Mouse (Mus musculus) heart, postnatal 14 days (tissue): ENCODE results near the gene Nosip. TPM values are rescaled to one million over a fixed set of nuclear protein-coding genes. Genes with fewer than 3 reads are reported as not detected.
"Not testable (repeated sequence)": the region's sequence is repeated elsewhere in the genome, so short reads cannot be mapped to it uniquely, and the experiment has no call there.

Experiments used
- DNase-seq, 2 experiments: peaks; one replicate each; pipeline ENCODE4 v3.0.0; 2021 to 2022
- intact Hi-C: fragments of 180-260 bp; cut with DNase I; formaldehyde crosslinking; loops from one replicate; pipeline ENCODE4 v1.15.1; 2025
- total RNA-seq, 2 experiments: library from RNA; stranded (reverse); gene quantifications; 2 replicates each; pipeline ENCODE4 v1.2.3; 2021

Gene Nosip
- total RNA-seq, 2 experiments from 2014 or later = 27.7 to 33.7 TPM

DNA sequence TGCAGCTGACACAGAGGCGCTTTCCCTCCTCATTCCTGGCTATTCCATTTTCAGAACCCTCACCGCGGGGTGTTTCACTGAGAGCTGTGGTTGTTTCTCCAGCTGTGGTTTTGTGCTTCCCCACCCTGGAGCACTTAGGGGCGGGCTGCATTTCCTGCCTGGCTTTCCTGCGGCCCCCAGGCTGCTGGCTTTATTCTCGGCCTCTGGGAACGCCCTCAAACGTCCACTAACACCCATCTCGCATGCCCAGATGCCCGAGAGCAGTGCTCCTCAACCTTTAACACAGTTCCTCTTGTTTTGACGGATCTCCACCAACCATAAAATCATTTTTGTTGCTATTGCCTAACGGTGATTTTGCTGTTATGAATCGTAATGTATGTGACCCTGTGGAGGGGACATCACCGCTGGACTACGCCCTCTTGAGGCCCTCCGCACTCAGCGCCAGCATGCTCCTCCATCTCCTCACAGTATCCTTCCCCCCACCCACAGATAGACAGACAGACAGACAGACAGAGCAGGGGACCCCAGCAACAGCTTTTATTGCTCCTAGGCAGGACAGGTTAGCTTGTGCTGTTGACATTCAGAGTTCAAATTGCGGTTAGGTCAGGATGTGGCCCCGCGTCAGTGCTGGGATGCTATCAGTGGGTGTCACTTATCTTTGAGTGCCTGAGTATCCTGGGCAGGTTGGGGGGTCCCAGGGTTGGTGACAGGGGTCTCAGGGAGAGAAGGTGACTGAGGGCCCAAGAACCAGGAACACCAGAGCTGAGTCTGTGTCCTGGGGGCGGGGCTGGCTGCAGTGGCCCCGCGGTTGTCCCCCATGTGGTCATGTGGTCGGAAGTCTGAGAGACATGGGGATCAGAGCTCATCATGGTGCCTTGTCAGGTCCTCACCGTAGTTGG is 20.4 kb downstream of the Nosip start:
- intact Hi-C loops = loop anchor here (2.0 to 5.0 kb wide), 3 partner anchors 20 to 220 kb away; partner anchors contain the start of genes Fcgrt and Rps11

DNA sequence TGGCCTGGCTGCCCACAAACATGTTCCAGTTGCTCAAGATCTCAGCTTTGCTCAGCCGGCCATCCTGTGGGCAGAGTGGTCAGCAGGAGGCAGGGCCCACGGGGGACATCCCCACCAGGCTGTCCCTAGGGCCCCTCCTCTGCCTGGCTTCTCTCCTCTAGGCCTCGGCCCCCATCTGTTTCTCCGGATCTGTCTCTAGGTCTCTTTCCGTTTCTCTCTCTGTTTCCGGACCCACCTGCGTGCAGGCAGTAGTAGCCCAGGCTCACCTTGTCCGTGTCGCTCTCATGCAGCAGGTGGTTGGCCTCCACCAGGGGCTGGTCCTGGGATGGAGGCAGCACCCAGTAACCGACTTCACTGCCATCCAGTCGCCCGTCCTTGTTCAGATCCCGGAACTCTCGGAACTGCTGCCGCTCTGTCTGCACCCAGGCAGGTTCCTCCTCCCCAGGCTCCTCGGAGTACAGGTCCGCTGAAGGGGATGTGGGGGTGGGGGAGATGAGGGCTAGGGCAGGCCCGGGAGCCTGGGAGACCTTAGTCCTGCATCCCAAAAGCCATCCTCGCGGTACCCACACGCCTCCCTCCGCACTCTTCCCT is 21.2 kb downstream of the Nosip start:
- intact Hi-C loops = loop anchor here (2.0 to 5.0 kb wide), 3 partner anchors 19 to 219 kb away; partner anchors contain the start of genes Fcgrt and Rps11
- no peak for DNase-seq

More for the DNA sequence above, 20.4 kb downstream of the Nosip start:
- DNase-seq = peak; percentile 65 to 67

DNA sequence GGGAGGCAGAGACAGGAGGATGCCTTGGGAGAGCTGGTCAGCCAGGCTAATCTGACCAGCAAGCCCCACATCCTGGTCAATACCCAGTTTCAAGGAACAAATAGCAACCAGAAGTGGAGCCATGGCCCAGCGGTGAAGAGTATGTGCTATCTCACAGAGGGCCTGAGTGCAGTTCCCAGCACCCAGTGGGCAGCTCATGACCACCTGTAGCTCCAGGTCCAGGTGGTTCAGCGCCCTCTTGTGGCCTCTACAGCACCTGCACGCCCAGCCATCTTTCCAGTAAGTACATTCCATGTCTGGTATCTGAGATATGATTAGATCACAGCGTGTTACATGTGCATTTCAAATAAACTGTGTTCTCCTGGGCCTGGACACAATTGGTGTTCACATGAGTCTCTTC is 23.9 kb downstream of the Nosip start:
- DNase-seq = no peak
- intact Hi-C loops = no loop called here

DNA sequence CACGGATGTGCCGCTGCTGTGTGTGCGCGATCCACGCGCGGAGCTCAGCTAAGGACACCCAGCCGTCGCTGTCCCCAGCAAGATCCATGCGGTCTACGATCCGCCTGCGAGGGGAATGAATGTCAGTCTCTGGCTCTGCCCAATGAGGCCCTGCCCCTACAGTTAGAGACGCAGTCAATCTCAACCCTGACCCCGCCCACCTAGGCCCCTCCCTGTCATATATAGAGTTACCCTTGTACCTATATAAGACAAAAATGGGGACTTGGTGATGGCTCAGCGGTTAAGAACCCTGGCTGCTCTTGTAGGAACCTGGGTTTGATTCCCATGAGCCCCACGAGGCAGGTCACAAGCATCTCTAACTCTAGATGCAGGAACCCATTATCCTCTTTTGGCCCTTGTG is 26.4 kb downstream of the Nosip start:
- DNase-seq = no peak
- intact Hi-C loops = no loop called here

DNA sequence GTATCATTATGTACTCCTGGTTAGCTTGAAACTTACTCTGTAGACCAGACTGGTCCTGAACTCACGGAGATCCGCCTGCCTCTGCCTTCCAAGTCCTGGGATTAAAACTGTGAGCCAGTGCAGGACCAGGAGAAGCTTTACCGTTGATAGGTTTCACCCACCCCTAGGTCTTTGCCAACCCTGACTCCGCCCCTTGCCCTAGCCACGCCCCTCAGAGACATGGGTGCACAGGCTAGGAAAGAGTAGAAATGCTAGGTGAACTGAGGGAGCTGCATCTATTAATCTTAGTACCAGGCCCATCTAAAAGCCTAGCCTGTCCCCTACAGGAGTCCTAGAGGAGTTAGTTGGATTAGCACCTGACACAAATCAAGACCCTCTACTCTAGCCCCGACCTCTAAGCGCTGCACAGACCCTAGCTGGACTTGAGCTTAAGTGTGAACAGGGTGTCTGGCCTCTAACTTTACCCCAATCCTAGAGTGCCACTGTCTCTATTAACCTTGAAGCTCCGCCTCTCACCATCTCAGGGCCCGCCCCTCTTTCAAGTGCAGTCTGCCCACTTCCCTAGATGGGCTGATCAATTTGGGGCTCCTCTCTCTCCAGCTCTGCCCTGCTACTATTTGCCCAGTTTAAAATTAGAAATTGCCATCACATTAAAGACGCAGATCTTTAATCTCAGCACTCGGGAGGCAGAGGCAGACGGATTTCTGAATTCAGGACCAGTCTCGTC is 28.2 kb downstream of the Nosip start:
- intact Hi-C loops = no loop called here
- no peak for DNase-seq

DNA sequence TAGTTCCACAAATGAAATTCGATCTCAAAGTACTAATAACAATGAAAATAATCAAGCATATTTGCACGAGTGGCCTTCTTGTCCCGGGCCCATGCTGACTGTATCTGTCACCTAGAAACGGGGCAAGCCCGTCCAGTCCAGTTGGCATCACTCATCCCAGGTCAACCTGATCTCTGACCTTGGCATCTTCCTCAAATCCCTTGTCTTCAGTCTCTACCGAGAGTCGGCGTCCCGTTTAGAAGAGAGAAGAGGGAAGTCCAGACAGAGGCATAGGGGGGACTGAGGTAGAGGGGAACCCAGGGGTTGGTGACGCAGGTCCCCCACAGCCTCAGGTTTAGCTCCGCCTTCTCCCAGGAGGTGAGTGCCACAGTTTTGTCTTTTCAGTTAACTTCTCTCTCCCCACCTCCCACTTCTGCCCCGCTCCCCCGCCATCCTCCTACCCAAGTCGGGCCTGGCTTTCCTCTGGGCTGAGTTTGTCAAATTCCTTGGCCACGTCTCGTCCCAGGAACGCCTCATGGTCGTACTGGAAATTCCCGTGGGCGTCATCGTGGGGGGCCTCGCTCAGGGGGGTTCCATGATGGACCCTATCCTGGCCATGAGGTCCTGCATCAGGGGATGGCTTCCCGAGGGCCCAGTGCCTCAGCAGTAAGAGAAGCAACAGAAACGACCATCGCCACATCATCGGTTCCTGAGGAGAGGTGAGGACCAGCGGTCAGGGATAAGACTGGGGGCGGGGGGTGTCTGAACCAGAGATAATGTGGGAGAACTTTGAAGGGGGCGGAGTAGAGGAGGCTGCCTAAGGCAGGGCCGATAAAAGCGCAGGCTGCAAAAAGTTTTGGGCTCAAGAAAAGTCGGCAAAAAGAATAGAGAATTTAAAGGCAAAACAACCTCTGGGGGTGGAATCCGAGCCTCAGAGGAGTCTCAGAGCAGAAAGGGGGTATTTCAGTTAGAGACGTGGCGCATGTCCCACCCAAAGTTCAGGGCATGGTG is 29.1 kb downstream of the Nosip start:
- intact Hi-C loops = no loop called here
- DNase-seq = peak; percentile 34 to 53

DNA sequence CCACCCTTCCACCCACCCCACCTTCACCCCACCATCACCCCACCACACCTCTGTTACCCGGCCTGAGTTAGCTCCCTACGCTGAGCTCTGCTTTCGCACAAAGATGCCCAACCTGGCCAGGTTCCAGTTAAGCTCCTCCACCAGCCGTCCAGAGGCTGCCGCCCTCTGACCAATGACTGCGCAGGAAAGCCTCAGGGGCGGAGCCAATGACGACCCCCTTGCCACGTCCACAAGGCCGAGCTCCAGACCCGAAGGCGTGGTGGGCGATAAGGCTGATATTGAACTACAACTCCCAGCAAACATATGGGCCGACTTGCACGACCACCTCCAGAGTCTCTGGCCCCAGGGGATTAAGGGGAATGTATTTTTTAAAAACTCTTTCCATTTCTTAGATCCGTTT is 29.8 kb downstream of the Nosip start, which contains the start of gene Rcn3:
Gene Rcn3 (minus strand): TSS at position 174 of the 400 bp plus-strand sequence.
- peak; percentile 85 to 89 for DNase-seq
- intact Hi-C loops = no loop called here

DNA sequence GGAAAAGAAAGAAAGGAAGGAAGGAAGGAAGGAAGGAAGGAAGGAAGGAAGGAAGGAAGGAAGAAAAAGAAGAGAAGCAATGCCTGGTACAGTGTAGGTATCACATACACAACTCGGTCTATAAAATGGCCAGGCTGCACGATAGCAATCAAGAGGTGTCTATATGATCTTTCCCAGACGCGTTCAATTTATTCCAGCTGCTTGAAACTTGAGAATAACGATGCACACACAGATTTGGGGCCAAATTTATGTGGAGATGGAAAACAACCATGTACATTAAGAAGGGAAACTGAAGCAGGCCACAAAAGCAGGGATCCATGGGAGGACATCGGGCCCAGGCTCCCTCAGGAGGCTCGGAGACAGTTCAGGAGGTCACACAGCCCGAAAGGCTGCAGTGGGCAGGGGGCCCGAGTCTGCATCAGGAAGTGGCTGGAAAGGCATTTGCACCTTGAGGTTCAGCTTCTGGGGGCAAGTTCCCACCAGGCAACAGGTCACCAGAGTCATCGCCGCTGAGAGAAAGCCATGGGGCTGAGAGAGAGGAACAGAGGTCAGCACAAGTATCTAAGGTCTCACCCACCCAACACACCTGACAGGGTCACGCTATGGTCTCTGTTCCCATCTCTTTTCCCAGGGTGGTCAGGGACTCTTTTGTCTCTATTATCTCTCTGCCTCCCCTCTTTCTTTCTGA is 30.7 kb downstream of the Nosip start:
- DNase-seq = no peak
- intact Hi-C loops = no loop called here

DNA sequence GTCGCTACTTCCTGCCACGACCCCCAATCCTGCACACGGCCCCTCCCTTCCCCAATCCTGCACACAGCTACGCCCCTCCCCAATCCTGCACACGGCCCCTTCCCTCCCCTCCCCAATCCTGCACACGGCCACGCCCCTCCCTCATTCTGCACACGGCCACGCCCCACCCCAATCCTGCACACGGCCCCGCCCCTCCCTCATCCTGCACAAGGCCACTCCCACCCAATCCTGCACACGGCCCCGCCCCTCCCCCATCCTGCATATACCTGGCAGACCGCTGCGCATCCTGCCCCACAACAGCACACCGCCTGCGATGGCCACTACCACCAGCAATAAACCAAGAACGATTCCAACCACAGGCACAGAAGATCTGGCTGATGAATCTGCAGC is 31.3 kb downstream of the Nosip start:
- DNase-seq = no peak
- intact Hi-C loops = no loop called here

DNA sequence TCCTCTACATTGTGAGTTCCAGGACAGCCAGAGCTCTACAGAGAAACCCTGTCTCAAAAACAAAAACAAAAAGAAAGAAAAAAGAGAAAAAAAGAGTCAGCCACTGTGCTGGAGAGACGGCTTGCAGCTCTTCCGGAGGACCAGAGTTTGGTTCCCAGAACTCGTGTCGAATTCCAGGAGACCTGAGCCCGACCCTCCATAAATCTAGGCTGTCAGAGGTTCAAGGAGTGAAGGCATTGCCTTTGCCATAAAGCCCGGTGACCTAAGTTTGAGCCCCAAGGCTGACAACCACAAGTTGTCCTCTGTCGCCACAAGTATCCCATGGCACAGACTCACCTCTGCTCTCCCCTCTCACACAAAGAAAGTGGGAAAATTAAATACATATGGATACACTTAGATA is 31.9 kb downstream of the Nosip start:
- DNase-seq = no peak
- intact Hi-C loops = no loop called here

DNA sequence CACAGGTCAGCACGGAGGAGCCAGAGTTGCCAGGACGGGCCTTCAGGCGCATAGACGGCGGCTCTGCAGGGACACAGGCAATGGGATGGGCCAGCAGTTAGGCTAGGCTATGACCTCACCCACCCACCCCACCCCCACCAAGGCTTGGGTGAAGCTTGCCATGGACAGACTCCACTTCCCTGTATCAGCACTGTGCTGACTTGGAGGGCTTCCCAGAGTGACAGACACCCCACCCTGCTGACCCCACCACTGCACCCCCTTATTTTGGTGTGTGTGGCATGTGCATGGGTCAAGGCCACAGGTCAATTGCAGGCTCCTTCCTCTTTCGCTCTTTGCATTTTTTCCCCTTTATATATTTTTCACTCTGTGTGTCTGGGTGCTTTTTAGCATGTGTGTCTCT is 33.1 kb downstream of the Nosip start:
- DNase-seq = no peak
- intact Hi-C loops = no loop called here

DNA sequence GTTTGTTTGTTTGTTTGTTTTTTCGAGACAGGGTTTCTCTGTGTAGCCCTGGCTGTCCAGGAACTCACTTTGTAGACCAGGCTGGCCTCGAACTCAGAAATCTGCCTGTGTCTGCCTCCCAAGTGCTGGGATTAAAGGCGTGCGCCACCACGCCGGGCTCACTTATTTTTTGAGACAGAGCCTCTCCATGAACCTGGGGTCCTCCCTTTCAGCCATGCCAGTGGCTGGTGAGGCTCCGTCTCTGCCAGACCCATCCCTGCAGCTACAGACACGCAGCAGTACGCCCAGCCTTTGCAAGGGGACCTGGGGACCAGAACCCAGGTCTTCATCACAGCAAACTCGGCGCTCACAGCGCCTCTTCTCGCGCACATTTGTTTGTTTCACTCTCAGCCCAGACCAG is 33.7 kb downstream of the Nosip start:
- DNase-seq, intact Hi-C loops: not testable (repeated sequence)

DNA sequence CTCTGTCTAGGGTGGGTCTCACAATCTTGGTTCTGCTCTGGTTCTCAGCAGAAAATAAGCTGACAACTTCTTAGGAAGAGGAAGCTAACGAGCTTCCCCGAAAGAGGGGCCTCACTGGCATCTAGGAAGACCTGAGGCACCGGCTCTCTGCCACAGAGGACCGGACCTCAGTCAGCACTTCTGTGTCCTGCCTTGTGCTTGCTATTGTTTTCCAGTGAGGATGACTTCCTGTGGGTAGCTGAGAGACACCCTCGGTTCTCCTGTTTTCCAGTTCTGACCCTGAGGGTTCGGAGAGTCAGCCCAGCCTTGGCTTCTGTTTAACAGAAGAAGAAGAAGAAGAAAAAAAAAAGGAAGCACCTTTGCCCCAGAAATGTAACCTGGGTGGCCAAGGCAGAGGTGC is 35.2 kb downstream of the Nosip start:
- intact Hi-C loops = no loop called here
- no peak for DNase-seq

DNA sequence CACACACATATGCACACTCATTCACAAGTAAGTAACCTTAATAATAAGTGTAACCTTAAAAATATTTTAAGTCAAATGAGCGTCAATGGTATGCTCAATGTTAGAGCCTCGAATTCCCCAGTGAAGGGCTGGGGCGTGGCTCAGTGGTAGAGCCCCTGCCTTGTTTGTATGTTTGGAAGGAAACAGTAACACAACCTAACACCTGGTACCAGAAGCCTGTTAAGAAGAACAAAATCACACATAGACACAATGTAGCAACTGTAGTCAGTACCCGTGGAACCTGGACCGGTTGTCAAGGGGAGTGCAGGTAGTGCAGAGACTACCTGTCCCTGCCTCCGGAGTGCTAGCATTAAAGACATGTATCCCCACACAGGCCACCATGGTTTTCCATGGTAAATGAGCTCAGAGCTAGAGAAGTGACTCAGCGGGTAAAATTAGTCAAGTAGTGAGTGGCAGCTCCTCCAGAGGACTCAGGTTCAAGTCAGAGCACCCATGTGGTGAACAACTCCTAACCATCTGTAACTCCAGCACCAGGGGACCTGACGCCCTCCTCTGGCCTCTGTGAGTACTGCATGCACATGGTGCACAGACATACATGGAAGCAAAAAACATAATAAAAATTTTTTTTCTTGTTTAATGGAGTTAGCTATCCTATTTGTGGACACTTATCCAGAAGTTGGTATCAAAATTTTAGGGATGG is 36.5 kb downstream of the Nosip start:
- intact Hi-C loops = no loop called here
- DNase-seq = peak in 1 of 2 experiments; percentile 45

DNA sequence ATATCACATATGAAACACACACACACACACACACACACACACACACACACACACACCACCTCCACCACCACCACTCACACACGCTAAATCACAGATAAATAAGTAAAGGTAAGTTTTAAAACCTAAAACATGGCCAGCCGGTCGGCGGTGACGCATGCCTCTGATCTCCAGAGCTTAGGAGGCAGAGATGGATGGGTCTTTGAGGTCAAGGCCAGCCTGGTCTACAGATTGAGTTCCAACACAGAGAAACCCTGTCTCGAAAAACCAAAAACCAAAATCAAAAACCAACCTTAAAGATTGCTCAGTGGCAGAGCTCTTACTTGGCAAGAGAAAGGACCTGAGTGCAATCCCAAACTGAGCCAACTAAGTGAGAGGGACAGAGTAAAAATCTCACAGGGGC is 37.8 kb downstream of the Nosip start:
- DNase-seq = no peak
- intact Hi-C loops = no loop called here

DNA sequence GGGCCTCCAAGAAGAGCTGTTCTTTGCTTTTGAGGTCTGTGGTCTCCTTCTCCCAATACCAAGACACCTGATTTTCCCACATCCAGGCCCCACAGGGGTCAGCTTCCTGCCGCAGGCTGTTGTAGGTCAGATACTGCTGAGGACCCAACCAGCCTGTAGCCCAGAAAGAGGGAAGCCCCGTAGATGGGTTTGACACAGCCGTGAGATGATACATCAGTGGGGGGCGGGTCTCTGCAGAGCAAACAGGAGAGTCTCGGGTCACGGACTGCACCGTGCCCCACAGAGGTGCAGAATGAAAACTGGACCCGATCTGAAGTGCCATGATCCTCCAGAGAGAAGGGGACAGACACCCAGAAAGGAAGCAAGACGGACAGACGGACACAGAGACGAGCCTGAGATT is 40.2 kb downstream of the Nosip start:
- DNase-seq = no peak

DNA sequence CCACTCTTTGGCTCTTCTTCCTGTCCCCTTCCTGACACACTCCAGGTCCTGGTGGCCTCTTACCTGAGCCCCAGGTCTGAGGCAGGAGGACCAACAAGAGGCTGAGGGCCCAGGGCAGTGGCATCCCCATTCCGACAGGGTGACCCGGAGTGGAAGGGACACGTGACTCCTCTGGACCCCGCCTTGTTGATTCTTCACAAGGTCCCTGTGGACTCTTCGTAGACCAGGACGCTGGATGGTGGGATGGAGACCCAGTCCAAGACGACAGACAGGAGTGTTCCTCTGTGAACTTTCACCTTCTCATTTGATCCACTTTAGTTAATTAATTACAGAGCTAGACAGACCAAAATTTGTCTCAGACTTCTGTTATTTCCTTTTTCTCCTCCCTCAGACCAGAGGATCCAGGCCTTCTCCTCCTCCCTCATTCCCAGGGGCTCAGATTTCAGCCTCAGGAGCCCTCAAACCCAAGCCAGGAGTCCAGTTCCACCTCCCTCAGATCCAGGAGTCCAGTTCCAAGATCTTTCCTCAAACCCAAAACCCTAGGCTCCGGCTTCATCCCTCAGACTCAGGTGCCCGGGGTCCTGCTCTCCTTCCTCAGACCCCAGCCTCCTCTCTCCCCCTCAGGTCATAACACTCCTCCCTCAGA is 40.8 kb downstream of the Nosip start:
- DNase-seq = peak; percentile 35 to 47
- intact Hi-C loops = loop anchor here (2.0 kb wide), 1 partner anchor 20 kb away; no protein-coding TSS in a partner anchor

More for the DNA sequence above, 40.2 kb downstream of the Nosip start:
- intact Hi-C loops = loop anchor here (2.0 kb wide), 1 partner anchor 20 kb away; no protein-coding TSS in a partner anchor

DNA sequence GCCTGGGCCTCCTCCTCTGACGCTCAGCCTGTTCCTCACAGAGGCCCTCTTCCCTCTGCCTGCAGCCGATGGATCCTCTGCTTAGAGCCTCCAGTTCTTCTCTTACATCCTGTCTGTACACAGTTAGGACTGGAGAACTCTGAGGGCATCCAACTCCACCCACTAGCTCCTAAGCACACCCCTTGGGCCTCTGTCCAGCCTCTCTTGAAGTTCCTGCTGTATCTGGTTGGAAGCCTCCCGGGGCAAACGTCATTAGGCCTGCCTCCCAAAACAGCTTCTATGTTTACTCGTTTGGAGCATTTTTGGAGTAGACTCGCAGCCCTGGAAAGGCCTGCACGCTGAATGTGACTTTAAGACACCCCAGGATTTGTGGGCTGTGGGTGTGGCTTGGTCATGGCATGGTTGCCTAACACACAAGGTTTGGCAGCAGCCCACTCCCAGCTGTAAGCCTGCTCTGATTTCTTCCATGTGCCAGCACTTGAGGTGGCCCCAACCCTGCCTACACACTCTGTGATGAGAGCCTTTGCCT is 41.5 kb downstream of the Nosip start, which contains the start of gene Fcgrt:
Gene Fcgrt (minus strand): TSS at position 200 of the 529 bp plus-strand sequence.
- DNase-seq = peak; percentile 92 to 96
- intact Hi-C loops = loop anchor here (2.0 kb wide), 1 partner anchor 21 kb away; no protein-coding TSS in a partner anchor
